Mouse (Mus musculus) liver, embryonic 12.5 days (tissue): ENCODE results near the gene Copz2. TPM values are rescaled to one million over a fixed set of nuclear protein-coding genes. Genes with fewer than 3 reads are reported as not detected.

ENCODE experiments used
- ATAC-seq: fragments of 200-750 bp; cut with Nextera tagmentation; 2 replicates; pipeline ENCODE4 v1.8.0; 2017; ENCODE audit warnings: moderate number of reproducible peaks, mild to moderate bottlenecking, moderate library complexity
- H3K27ac ChIP-seq: fragments of 300-500 bp; sonication (generic); 2 replicates; pipeline ENCODE4 v1.5.1; 2016; ENCODE audit warnings: mild to moderate bottlenecking
- H3K27me3 ChIP-seq: fragments of 300-500 bp; sonication (generic); replicated peaks from 2 replicates; pipeline ENCODE4 v1.6.1; 2016; ENCODE audit warnings: mild to moderate bottlenecking, moderate library complexity
- H3K36me3 ChIP-seq: fragments of 300-500 bp; sonication (generic); 2 replicates; pipeline ENCODE4 v1.6.1; 2016; ENCODE audit warnings: mild to moderate bottlenecking, moderate library complexity
- H3K4me1 ChIP-seq: fragments of 300-500 bp; sonication (generic); 2 replicates; pipeline ENCODE4 v1.6.1; 2016
- H3K4me2 ChIP-seq: fragments of 300-500 bp; sonication (generic); 2 replicates; pipeline ENCODE4 v1.6.1; 2016; ENCODE audit warnings: mild to moderate bottlenecking, moderate library complexity
- H3K4me3 ChIP-seq: fragments of 300-500 bp; sonication (generic); 2 replicates; pipeline ENCODE4 v1.5.1; 2016; ENCODE audit warnings: mild to moderate bottlenecking, moderate library complexity
- H3K9ac ChIP-seq: fragments of 300-500 bp; sonication (generic); 2 replicates; pipeline ENCODE4 v1.6.1; 2016; ENCODE audit warnings: mild to moderate bottlenecking, moderate library complexity
- H3K9me3 ChIP-seq: fragments of 300-500 bp; sonication (generic); replicated peaks from 2 replicates; pipeline ENCODE4 v1.6.1; 2016; ENCODE audit warnings: mild to moderate bottlenecking, moderate library complexity
- WGBS: fragments of 180-500 bp; shearing (Covaris S2); methylation state at CpG from one replicate; pipeline ENCODE4 v1.1.7; 2016; ENCODE audit not compliant: insufficient replicate concordance; 5-methylcytosine and 5-hydroxymethylcytosine counted together
- polyA plus RNA-seq: library from polyadenylated mRNA; unstranded; fragments of >200 nt; fragmentation: Nextera tagmentation; extraction: Ambion mirVana; gene quantifications from 2 replicates; pipeline ENCODE4 v1.2.1, GENCODE M21; 2016

The Copz2 gene
- polyA plus RNA-seq, 1 experiment from 2014 or later: 25.6 TPM

GRCm38 (mm10) chr11:96893203-96893842 is 43.7 kb downstream of the Copz2 start:
- ATAC-seq: no peak
- no peaks in the 10 kb centered on the region for H3K9me3 ChIP-seq
- WGBS: 56% methylated on average over 11 of the region's 11 CpGs
- no peak overlapping the region for H3K9ac ChIP-seq
- no peak overlapping the region for H3K4me3 ChIP-seq
- H3K36me3 ChIP-seq: no peaks in the 10 kb centered on the region
- H3K27ac ChIP-seq: no peak overlapping the region
- H3K4me1 ChIP-seq: 0 out of 2 replicates have a peak, but pooled peaks cover 3% of the 10 kb centered on the region
- H3K4me2 ChIP-seq: no peak overlapping the region
- 0 out of 2 replicates have a peak, but pooled peaks cover 8% of the 10 kb centered on the region for H3K27me3 ChIP-seq

- ATAC-seq: no peak
These were observed 46.2 kb downstream of the Copz2 start for GRCm38 (mm10) chr11:96895886-96896285.

DNA sequence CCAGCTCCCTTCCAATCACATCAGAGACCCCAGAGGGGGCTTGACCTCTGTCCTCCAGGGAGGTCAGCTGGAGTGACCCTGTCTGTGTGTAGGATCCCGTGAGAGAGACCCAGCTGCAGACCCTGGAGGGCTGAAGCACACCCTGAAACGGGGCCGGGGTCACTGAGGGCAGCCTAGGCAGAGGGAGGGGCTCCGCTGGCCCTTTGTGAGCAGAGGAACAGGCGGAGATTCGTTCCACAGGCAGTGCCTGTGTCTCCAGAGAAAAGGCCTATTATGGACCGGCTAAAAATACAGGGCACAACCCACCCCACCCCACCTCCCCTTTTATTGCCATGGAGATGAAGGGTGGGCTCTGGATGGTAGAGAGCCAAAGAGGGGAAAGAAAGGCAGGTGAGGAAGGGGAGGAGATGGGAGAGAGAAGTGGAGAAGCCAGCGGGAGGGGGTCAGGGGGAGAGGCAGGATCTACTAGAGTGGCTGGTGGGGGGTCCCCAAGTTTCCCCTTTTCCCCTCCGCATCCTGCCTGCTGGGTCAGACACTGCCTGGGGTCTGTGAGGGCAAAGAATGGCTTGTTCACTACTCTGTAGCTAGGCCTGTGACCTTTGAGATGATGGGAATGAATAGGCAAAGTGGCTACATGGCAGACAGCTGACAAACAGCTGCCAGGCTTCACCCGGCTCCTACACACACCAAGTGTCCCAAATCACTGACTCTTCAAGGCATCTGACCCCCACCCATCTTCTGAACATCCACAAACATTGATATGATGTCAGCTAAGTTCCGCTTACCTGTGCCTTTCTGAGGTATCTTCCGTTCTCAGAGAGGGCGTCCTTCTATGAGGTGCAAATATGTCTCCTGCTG is 50.0 kb downstream of the Copz2 start:
- no peak overlapping the region for H3K4me3 ChIP-seq
- no peak overlapping the region for H3K27ac ChIP-seq
- no peak overlapping the region for H3K9ac ChIP-seq
- H3K4me1 ChIP-seq: peaks cover 8% of the 10 kb centered on the region; the same call in 1 of the 2 replicates
- no peak overlapping the region for H3K4me2 ChIP-seq
- H3K27me3 ChIP-seq: peaks cover 12% of the 10 kb centered on the region
- no peaks in the 10 kb centered on the region for H3K36me3 ChIP-seq
- no peak for ATAC-seq
- H3K9me3 ChIP-seq: no peaks in the 10 kb centered on the region
- 49% methylated on average over 13 of the region's 13 CpGs for WGBS

More at GRCm38 (mm10) chr11:96895886-96896285, 46.2 kb downstream of the Copz2 start:
- no peak overlapping the region for H3K9ac ChIP-seq
- no peak overlapping the region for H3K4me3 ChIP-seq
- 0 out of 2 replicates have a peak, but pooled peaks cover 3% of the 10 kb centered on the region for H3K4me1 ChIP-seq
- no peaks in the 10 kb centered on the region for H3K36me3 ChIP-seq
- no peak overlapping the region for H3K27ac ChIP-seq
- H3K4me2 ChIP-seq: no peak overlapping the region
- H3K27me3 ChIP-seq: peaks cover 8% of the 10 kb centered on the region; the same call in 1 of the 2 replicates
- 51% methylated on average over 4 of the region's 4 CpGs for WGBS
- H3K9me3 ChIP-seq: no peaks in the 10 kb centered on the region

DNA sequence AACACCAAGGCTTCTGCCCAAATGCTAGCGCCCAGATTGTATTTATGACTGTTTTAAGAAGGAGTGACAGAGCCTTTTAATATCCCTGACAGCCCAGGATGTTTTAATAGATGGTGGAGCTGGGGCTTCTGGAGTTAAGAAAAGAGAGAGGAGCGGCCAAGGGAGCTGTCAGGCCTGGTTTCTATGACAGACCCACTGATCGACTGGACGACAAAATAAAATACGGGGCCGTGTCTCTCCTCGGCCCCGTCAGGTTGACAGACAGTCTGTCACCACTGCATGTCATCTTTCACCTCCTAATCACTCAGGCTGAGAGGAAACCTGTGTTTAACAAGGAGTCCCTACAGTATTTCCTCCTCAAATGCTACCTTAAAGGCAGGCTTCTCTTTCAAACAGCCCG is 51.7 kb downstream of the Copz2 start:
- peaks cover 12% of the 10 kb centered on the region for H3K27me3 ChIP-seq
- H3K4me2 ChIP-seq: no peak overlapping the region
- 68% methylated on average over 9 of the region's 9 CpGs for WGBS
- no peak overlapping the region for H3K9ac ChIP-seq
- 0 out of 2 replicates have a peak, but pooled peaks cover 3% of the 10 kb centered on the region for H3K36me3 ChIP-seq
- no peak overlapping the region for H3K27ac ChIP-seq
- no peak for ATAC-seq
- peaks cover 10% of the 10 kb centered on the region for H3K4me1 ChIP-seq
- no peaks in the 10 kb centered on the region for H3K9me3 ChIP-seq
- H3K4me3 ChIP-seq: no peak overlapping the region

DNA sequence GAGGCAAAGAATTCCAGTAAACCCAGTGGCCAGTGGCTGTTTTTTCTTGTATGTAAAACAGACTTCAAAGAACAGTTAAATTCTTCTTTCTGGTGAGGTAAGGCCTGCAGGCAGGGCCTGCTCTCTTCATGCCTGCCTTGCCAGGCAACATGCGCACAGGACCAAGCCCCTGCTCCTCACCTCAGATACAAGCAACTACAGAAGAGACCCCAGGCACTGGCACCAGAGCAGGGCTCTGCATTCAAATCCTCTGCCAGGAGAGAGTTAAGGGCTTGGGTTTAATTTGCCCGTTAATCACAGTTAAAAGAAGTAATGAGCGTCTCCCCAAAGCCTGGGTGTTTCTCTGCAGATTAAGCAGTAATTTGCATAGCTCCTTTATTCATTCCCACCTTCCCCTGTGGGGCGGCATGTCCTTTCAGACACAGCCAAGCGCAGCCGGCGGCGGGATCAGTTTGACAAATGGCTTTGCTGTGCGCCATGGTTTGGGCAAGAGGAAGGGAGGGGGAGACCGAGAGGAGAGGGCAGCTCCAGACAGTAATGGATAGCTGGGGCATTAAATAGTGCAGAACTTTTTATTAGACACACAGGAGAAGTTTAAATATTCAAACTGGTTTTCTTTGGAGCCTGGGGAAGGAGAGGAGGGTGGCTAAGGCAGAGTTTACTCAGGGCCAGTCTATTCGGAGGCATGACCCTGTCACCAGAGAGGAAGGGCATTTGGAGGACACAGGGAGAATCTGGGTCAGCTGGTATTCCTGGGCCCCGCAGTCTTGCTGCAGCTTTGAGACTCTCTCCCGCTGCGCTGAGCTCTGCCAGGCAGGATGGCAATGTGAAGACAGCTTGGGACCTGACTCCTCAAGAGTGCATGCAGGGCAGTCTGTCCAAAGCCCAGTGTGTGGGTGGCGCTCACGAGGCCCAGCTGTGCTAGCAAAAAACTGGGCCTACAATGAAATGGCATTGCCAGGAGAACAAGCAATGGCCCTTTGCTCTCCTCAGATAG is 53.3 kb downstream of the Copz2 start:
- Histone ChIP-seq H3K4me1 (peaks cover 26% of the 10 kb centered on the region), H3K27ac (no peak overlapping the region), H3K36me3 (peaks cover 12% of the 10 kb centered on the region), H3K4me3 (no peak overlapping the region), H3K4me2 (no peak overlapping the region), H3K9me3 (no peaks in the 10 kb centered on the region), H3K27me3 (peaks cover 12% of the 10 kb centered on the region), H3K9ac (no peak overlapping the region)
- WGBS: 46% methylated on average over 16 of the region's 16 CpGs
- no peak for ATAC-seq

DNA sequence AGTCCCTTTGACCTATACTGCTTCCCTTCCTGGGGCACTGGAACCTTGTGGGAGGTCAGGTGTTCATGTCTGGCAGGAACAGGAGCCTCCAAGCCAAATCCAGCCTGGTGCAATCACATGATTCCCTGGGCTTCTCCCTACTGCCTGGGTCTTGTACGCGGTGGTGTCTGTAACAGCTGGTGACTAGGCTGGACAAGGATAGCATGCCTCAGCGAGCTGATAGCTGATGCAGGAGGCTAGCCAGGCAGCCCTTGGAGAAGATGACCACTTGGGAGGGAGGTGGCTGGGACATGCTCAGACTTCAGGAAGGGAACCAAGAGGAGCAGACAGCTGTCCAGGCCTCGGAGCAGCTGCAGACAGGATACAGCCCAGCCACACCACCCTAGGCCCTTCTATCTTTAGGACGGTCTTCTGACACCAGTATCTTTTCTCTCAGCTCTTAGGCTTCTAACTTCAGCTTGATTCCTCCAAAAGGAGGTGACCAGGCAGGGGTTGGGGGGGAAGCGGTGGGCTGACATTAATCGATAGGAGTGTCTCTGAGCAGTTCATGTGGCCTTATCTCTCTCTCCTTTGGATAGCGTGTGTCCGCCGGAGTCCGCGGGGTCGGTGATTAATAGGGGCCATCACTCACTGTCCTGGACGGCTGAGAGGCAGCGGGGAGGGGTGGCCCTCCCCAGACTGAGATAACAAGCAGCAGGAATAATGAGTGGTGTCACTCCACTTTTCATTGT is 56.9 kb downstream of the Copz2 start:
- peak overlapping the region; percentile 21; the same call in 1 of the 2 replicates for H3K27ac ChIP-seq
- H3K9me3 ChIP-seq: no peaks in the 10 kb centered on the region
- no peak overlapping the region for H3K4me3 ChIP-seq
- H3K27me3 ChIP-seq: peaks cover 17% of the 10 kb centered on the region
- H3K4me2 ChIP-seq: 0 out of 2 replicates have a peak overlapping the region, but pooled peaks have one; percentile 17
- H3K4me1 ChIP-seq: peaks cover 27% of the 10 kb centered on the region
- WGBS: 28% methylated on average over 15 of the region's 15 CpGs
- H3K9ac ChIP-seq: no peak overlapping the region
- H3K36me3 ChIP-seq: peaks cover 44% of the 10 kb centered on the region
- ATAC-seq: no peak

- no peak for ATAC-seq
- peaks cover 58% of the 10 kb centered on the region for H3K36me3 ChIP-seq
These were observed 58.9 kb downstream of the Copz2 start for GRCm38 (mm10) chr11:96908594-96908993.

GRCm38 (mm10) chr11:96910003-96910402 is 60.3 kb downstream of the Copz2 start:
- no peaks in the 10 kb centered on the region for H3K9me3 ChIP-seq
- H3K27ac ChIP-seq: no peak overlapping the region
- H3K4me1 ChIP-seq: peaks cover 29% of the 10 kb centered on the region
- peaks cover 58% of the 10 kb centered on the region for H3K36me3 ChIP-seq
- no peak overlapping the region for H3K4me2 ChIP-seq
- H3K27me3 ChIP-seq: 0 out of 2 replicates have a peak, but pooled peaks cover 6% of the 10 kb centered on the region
- ATAC-seq: peak; percentile 54
- H3K4me3 ChIP-seq: no peak overlapping the region
- 30% methylated on average over 7 of the region's 7 CpGs for WGBS
- no peak overlapping the region for H3K9ac ChIP-seq

More at GRCm38 (mm10) chr11:96908594-96908993, 58.9 kb downstream of the Copz2 start:
- Histone ChIP-seq H3K9me3 (no peaks in the 10 kb centered on the region), H3K27ac (no peak overlapping the region), H3K4me3 (no peak overlapping the region), H3K4me1 (peaks cover 24% of the 10 kb centered on the region), H3K9ac (no peak overlapping the region), H3K4me2 (no peak overlapping the region), H3K27me3 (0 out of 2 replicates have a peak, but pooled peaks cover 6% of the 10 kb centered on the region)
- 85% methylated on average over 12 of the region's 12 CpGs for WGBS
